15 mouse cellular contexts compared by ENCODE assay signal in genomic region chr14:37136110-37136509, GRCm38 (mm10). TPM values are rescaled to one million over a fixed set of nuclear protein-coding genes. Genes with fewer than 3 reads are reported as not detected.
A peak's percentile ranks its signal among the peaks of the same experiment; 100 is the strongest.
DNase-seq lines count a peak whose midpoint lies in the region; ATAC-seq lines count a peak whose summit lies in the region.
"Had no signal": no experiment of that assay in that cellular context is flagged by ENCODE, and none has a peak within 500 bp of the region (broad histone marks: within the 10 kb centered on the region; RNA-seq: fewer than 3 reads in every experiment).

No protein-coding gene starts in this region.

- H3K9me3 ChIP-seq in forebrain, embryonic 10.5 days = no peaks in the 10 kb centered on the region
- H3K9me3 ChIP-seq in forebrain, embryonic 13.5 days (replicated peaks) = no peaks in the 10 kb centered on the region
- H3K9me3 ChIP-seq in liver, embryonic 12.5 days (replicated peaks) = no peaks in the 10 kb centered on the region
- H3K9me3 ChIP-seq in liver, embryonic 11.5 days (ENCODE audit: control insufficient read depth, low read length) = no peaks in the 10 kb centered on the region
- H3K9me3 ChIP-seq: limb, embryonic 13.5 days; neural tube, embryonic 15.5 days had no signal

- peak overlapping the region; percentile 72; the same call in 1 of the 2 replicates for H3K4me3 ChIP-seq in forebrain, embryonic 10.5 days
- H3K4me3 ChIP-seq in forebrain, embryonic 13.5 days = no peak overlapping the region
- H3K4me3 ChIP-seq in liver, embryonic 12.5 days = no peak overlapping the region
- H3K4me3 ChIP-seq in liver, embryonic 11.5 days (ENCODE audit: low read depth, low read length) = no peak overlapping the region
- H3K4me3 ChIP-seq in macrophage (ENCODE audit: inconsistent target) = peak overlapping the region; percentile 76; the same call in 1 of the 2 replicates

- peaks cover 15% of the 10 kb centered on the region for H3K4me1 ChIP-seq in forebrain, embryonic 10.5 days
- peaks cover 9% of the 10 kb centered on the region for H3K4me1 ChIP-seq in forebrain, embryonic 13.5 days
- peaks cover 9% of the 10 kb centered on the region for H3K4me1 ChIP-seq in liver, embryonic 12.5 days
- H3K4me1 ChIP-seq in liver, embryonic 11.5 days (replicated peaks; ENCODE audit: control insufficient read depth, insufficient read depth, low read length) = no peaks in the 10 kb centered on the region

- 84% methylated on average over 4 of the region's 4 CpGs for WGBS in forebrain, embryonic 10.5 days
- 71% methylated on average over 4 of the region's 4 CpGs for WGBS in forebrain, embryonic 13.5 days
- WGBS in liver, embryonic 12.5 days (ENCODE audit: insufficient replicate concordance) = 71% methylated on average over 4 of the region's 4 CpGs
- 75% methylated on average over 4 of the region's 4 CpGs for WGBS in liver, embryonic 11.5 days
- WGBS in macrophage (ENCODE audit: missing documents) = 91% methylated on average over 4 of the region's 4 CpGs

- no peak for DNase-seq in forebrain, embryonic 10.5 days (ENCODE audit: extremely low spot score, low spot score)
- no peak for DNase-seq in liver, embryonic 11.5 days (ENCODE audit: low spot score)
- DNase-seq in MEL-GATA-1-ER (ENCODE audit: extremely low read depth, low read depth) = peak; percentile 20
- no peak for DNase-seq in thymus, postnatal 25 days
- DNase-seq: kidney, adult 8-10 months; retina, postnatal 1 day; thymus, adult 2 months had no signal

- no peak for ATAC-seq in forebrain, embryonic 13.5 days
- no peak for ATAC-seq in liver, embryonic 12.5 days
- no peak for ATAC-seq in liver, embryonic 11.5 days (replicated peaks; ENCODE audit: low FRiP score)
- ATAC-seq: Patski had no signal

- H3K9ac ChIP-seq in forebrain, embryonic 13.5 days = no peak overlapping the region
- H3K9ac ChIP-seq in liver, embryonic 12.5 days = no peak overlapping the region
- H3K9ac ChIP-seq in liver, embryonic 11.5 days (ENCODE audit: low read depth, low read length) = no peak overlapping the region

- H3K4me2 ChIP-seq in forebrain, embryonic 13.5 days = no peak overlapping the region
- H3K4me2 ChIP-seq in liver, embryonic 12.5 days = peak overlapping the region; percentile 69
- no peak overlapping the region for H3K4me2 ChIP-seq in liver, embryonic 11.5 days

- no peaks in the 10 kb centered on the region for H3K27me3 ChIP-seq in forebrain, embryonic 10.5 days (ENCODE audit: poor library complexity, severe bottlenecking)
- H3K27me3 ChIP-seq in forebrain, embryonic 13.5 days = no peaks in the 10 kb centered on the region
- H3K27me3 ChIP-seq in liver, embryonic 12.5 days (replicated peaks) = no peaks in the 10 kb centered on the region
- H3K27me3 ChIP-seq in liver, embryonic 11.5 days (replicated peaks; ENCODE audit: control insufficient read depth, insufficient read depth, low read length) = no peaks in the 10 kb centered on the region
- H3K27me3 ChIP-seq: limb, embryonic 13.5 days; neural tube, embryonic 15.5 days; Patski had no signal

- H3K79me2 ChIP-seq in macrophage (ENCODE audit: inconsistent target) = peaks cover 40% of the 10 kb centered on the region

- H3K27ac ChIP-seq in forebrain, embryonic 10.5 days = no peak overlapping the region
- H3K27ac ChIP-seq in forebrain, embryonic 13.5 days = no peak overlapping the region
- no peak overlapping the region for H3K27ac ChIP-seq in liver, embryonic 12.5 days
- no peak overlapping the region for H3K27ac ChIP-seq in liver, embryonic 11.5 days (ENCODE audit: low read depth, low read length)
- H3K27ac ChIP-seq in macrophage = no peak overlapping the region
- H3K27ac ChIP-seq: limb, embryonic 13.5 days had no signal

- H3K36me3 ChIP-seq in forebrain, embryonic 10.5 days (replicated peaks) = peaks cover 24% of the 10 kb centered on the region
- peaks cover 14% of the 10 kb centered on the region for H3K36me3 ChIP-seq in forebrain, embryonic 13.5 days (ENCODE audit: poor library complexity, severe bottlenecking)
- peaks cover 24% of the 10 kb centered on the region for H3K36me3 ChIP-seq in liver, embryonic 12.5 days
- H3K36me3 ChIP-seq in liver, embryonic 11.5 days (ENCODE audit: control insufficient read depth, insufficient read depth, low read length) = peaks cover 11% of the 10 kb centered on the region; the same call in 1 of the 2 replicates
- peaks cover 19% of the 10 kb centered on the region for H3K36me3 ChIP-seq in macrophage (ENCODE audit: inconsistent target)

RNA-seq across cellular contexts. Expression of gene Ghitm, which starts 1.0 kb away (rescaled TPM):
- polyA plus RNA-seq in forebrain, embryonic 10.5 days (2016; fragmentation: Nextera tagmentation; extraction: Ambion mirVana) = 206 and 215 TPM in 2 replicates
- 175 and 183 TPM in 2 replicates for polyA plus RNA-seq in forebrain, embryonic 13.5 days (2015; fragmentation: Nextera tagmentation; extraction: Ambion mirVana)
- 253 and 263 TPM in 2 replicates for polyA plus RNA-seq in liver, embryonic 12.5 days (2016; fragmentation: Nextera tagmentation; extraction: Ambion mirVana)
- 260 and 286 TPM in 2 replicates for polyA plus RNA-seq in liver, embryonic 11.5 days (2014; fragmentation: Nextera tagmentation; extraction: Ambion mirVana)
- 100 to 1,000 TPM in 15 of 26 experiments, 10 to 100 TPM in 11; 42.8 to 266 (median 111) TPM for total RNA-seq in macrophage (2018; cell fraction: chromatin; rRNA removed)
- 100 to 1,000 TPM; 172 to 434 (median 280) TPM for total RNA-seq in macrophage (2018; cell fraction: cytosol; rRNA removed)
- total RNA-seq in macrophage (2018; cell fraction: nucleus; rRNA removed) = 100 to 1,000 TPM in 21 of 26 experiments, 10 to 100 TPM in 5; 71.6 to 307 (median 164) TPM
- 196 to 220 TPM (median 209 TPM) in 3 replicates for polyA plus RNA-seq in macrophage (2018)

RNA-seq across cellular contexts. Expression of gene 2610528A11Rik, which starts 22.3 kb away (rescaled TPM):
- polyA plus RNA-seq in forebrain, embryonic 10.5 days (2016; fragmentation: Nextera tagmentation; extraction: Ambion mirVana) = 0.21 and 0.38 TPM in 2 replicates
- polyA plus RNA-seq in forebrain, embryonic 13.5 days (2015; fragmentation: Nextera tagmentation; extraction: Ambion mirVana) = 0.26 TPM in 1 of 2 replicates, not detected in the other
- polyA plus RNA-seq in liver, embryonic 12.5 days (2016; fragmentation: Nextera tagmentation; extraction: Ambion mirVana) = not detected in 2 replicates
- polyA plus RNA-seq in liver, embryonic 11.5 days (2014; fragmentation: Nextera tagmentation; extraction: Ambion mirVana) = 0.25 and 0.45 TPM in 2 replicates
- total RNA-seq in macrophage (2018; cell fraction: chromatin; rRNA removed) = not detected
- under 1 TPM in 16 of 26 experiments, not detected in 10; 0.23 to 0.67 (median 0.31) TPM for total RNA-seq in macrophage (2018; cell fraction: cytosol; rRNA removed)
- total RNA-seq in macrophage (2018; cell fraction: nucleus; rRNA removed) = not detected
- 0.26 TPM in 1 of 3 replicates, not detected in the others for polyA plus RNA-seq in macrophage (2018)
- polyA plus RNA-seq: Patski had no signal

RNA-seq across cellular contexts. Expression of gene Cdhr1, which starts 38.0 kb away (rescaled TPM):
- 0.34 and 1.1 TPM in 2 replicates for polyA plus RNA-seq in forebrain, embryonic 10.5 days (2016; fragmentation: Nextera tagmentation; extraction: Ambion mirVana)
- 0.37 and 0.74 TPM in 2 replicates for polyA plus RNA-seq in forebrain, embryonic 13.5 days (2015; fragmentation: Nextera tagmentation; extraction: Ambion mirVana)
- not detected in 2 replicates for polyA plus RNA-seq in liver, embryonic 12.5 days (2016; fragmentation: Nextera tagmentation; extraction: Ambion mirVana)
- 0.05 TPM in 2 replicates for polyA plus RNA-seq in liver, embryonic 11.5 days (2014; fragmentation: Nextera tagmentation; extraction: Ambion mirVana)
- total RNA-seq in macrophage (2018; cell fraction: chromatin; rRNA removed) = under 1 TPM in 2 of 26 experiments, not detected in 24; 0.15 to 0.19 TPM
- under 1 TPM in 2 of 26 experiments, not detected in 24; under 0.01 to 0.04 TPM for total RNA-seq in macrophage (2018; cell fraction: cytosol; rRNA removed)
- total RNA-seq in macrophage (2018; cell fraction: nucleus; rRNA removed) = under 1 TPM in 1 of 26 experiments, not detected in 25; 0.24 TPM
- not detected in 3 replicates for polyA plus RNA-seq in macrophage (2018)
- total RNA-seq: granulocyte monocyte progenitor cell, adult 5-6 weeks had no signal
- polyA plus RNA-seq: CD4-positive, CD25-positive, alpha-beta regulatory T cell, adult 4 months had no signal

Comparison
In these comparisons a context has a peak if more than half of its experiments do, and no peak if none do; other contexts are left out.
1. H3K4me3 ChIP-seq: peak in forebrain, embryonic 10.5 days (single experiment) and macrophage (single experiment); none in forebrain, embryonic 13.5 days (single experiment), liver, embryonic 12.5 days (single experiment) and liver, embryonic 11.5 days (single experiment).